Mouse (Mus musculus): Measurements from ENCODE around the gene Serpinb6b. TPM values are rescaled to one million over a fixed set of nuclear protein-coding genes. Genes with fewer than 3 reads are reported as not detected.

Gene Serpinb6b
- polyA plus RNA-seq, 1 experiment from 2014 or later, result 5.7 TPM

DNA sequence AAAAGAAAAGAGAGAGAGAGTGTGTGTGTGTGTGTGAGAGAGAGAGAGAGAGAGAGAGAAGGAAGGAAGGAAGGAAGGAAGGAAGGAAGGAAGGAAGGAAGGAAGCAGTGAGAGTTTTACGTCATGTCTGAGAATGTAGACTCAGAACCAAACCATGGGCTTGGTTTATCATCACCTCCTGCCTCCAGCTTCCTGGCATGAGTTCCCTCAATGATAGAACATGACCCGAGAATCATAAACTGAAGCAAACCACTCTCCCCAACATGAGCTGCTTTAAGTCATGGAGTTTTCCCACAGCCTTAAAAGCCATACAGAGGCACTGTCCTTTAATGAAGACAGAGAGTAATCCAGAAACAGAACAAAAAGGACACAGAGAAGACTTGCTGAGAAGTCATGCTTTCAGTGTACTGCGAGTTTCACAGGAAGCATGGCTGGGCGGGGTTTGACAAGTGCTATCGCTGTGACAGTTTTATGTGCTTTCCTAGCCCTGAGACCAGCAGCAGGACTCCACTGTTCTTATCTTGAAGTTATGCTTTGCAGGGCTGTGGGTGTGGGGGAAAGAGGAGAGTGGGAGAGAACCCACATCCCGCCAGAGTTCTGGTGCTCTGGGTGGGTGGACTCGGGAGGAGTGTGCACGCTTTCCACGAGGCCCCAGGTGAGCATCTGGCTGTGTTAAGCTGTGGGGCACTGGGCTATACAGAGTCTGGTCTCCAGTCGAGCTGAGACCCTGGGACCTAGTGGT lies 28.3 kb downstream of the Serpinb6b start:
- Histone ChIP-seq H3K36me3 (no peaks in the 10 kb centered on the region), H3K27me3 (replicated peaks) (no peaks in the 10 kb centered on the region), H3K4me3 (replicated peaks) (no peak overlapping the region), H3K9me3 (no peaks in the 10 kb centered on the region), H3K9ac (no peak overlapping the region), H3K4me1 (replicated peaks) (no peaks in the 10 kb centered on the region), H3K27ac (no peak overlapping the region), H3K4me2 (replicated peaks) (no peak overlapping the region; the same call in 1 of the 2 replicates)
- WGBS, result 34% methylated on average over 10 of the region's 10 CpGs
- peak; percentile 93 for ATAC-seq

DNA sequence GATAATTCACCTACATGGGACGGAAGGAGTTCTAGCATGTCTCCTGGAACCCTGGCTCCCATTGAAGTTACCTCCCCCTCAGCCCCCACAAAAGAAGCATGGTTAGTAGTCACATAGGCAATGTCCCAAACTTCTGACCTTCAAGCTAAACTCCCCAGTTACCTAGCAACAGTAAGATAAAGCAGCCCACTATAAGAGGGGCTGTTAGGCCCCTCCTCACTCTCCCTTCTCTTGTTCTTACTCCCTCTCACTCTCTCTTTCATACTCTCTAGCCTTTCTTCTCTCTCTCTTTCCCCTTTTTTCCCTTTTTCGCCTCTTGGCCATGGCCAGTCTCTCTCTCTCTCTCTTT lies 28.9 kb downstream of the Serpinb6b start:
- Histone ChIP-seq H3K4me3 (replicated peaks) (no peak overlapping the region), H3K27me3 (replicated peaks) (no peaks in the 10 kb centered on the region), H3K27ac (no peak overlapping the region), H3K9ac (no peak overlapping the region), H3K9me3 (no peaks in the 10 kb centered on the region), H3K36me3 (no peaks in the 10 kb centered on the region), H3K4me2 (replicated peaks) (no peak overlapping the region), H3K4me1 (replicated peaks) (no peaks in the 10 kb centered on the region)
- ATAC-seq, result peak; percentile 49; the same call in 1 of the 2 replicates
- 73% methylated on average over 2 of the region's 2 CpGs for WGBS

DNA sequence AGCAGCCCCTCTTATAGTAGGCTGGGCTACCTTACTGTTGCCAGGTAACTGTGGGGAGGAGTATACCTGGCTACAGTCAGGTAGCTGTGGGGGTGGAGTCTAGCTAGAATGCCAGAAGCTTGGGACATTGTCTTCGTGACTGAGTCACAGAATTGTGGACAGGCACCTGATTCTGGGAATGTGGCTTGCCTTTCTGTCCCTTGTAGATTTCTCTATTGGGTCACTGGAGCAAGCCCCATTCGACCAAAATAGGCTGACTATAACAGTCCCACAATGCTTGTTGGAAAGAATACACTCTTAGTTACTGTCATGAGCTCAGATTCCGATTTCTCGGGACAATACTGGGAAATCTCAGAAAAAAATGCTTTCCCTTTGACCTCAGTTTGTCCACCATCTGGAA lies 30.0 kb downstream of the Serpinb6b start:
- no peak overlapping the region for H3K27ac ChIP-seq
- no peaks in the 10 kb centered on the region for H3K27me3 ChIP-seq (replicated peaks)
- 73% methylated on average over 4 of the region's 4 CpGs for WGBS
- ATAC-seq, result no peak
- H3K36me3 ChIP-seq, result no peaks in the 10 kb centered on the region
- H3K4me3 ChIP-seq (replicated peaks), result no peak overlapping the region
- no peak overlapping the region for H3K9ac ChIP-seq
- no peaks in the 10 kb centered on the region for H3K4me1 ChIP-seq (replicated peaks)
- no peak overlapping the region for H3K4me2 ChIP-seq (replicated peaks)
- no peaks in the 10 kb centered on the region for H3K9me3 ChIP-seq

DNA sequence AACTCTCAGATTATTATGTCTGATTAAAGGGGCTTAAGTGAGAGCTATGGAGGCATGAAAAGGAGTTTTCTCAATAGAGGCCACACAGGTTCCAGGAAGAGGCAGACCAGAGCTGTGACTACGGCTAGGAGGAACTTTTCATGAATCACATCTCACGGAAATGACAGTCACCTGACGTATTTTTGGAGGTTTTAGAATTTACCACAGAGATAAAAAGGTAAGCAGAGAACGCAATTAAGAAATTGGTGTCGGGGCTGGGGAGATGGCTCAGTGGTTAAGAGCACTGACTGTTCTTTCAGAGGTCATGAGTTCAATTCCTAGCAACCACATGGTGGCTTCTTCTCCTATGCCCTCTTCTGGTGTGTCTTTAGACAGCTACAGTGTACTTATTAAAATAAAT lies 36.3 kb downstream of the Serpinb6b start:
- Histone ChIP-seq H3K4me3 (replicated peaks) (no peak overlapping the region), H3K27ac (no peak overlapping the region), H3K9ac (no peak overlapping the region), H3K4me1 (replicated peaks) (0 out of 2 replicates have a peak, but pooled peaks cover 5% of the 10 kb centered on the region), H3K9me3 (no peaks in the 10 kb centered on the region), H3K27me3 (replicated peaks) (no peaks in the 10 kb centered on the region), H3K4me2 (replicated peaks) (no peak overlapping the region), H3K36me3 (no peaks in the 10 kb centered on the region)
- no peak for ATAC-seq
- WGBS, result 90% methylated on average over 5 of the region's 5 CpGs

DNA sequence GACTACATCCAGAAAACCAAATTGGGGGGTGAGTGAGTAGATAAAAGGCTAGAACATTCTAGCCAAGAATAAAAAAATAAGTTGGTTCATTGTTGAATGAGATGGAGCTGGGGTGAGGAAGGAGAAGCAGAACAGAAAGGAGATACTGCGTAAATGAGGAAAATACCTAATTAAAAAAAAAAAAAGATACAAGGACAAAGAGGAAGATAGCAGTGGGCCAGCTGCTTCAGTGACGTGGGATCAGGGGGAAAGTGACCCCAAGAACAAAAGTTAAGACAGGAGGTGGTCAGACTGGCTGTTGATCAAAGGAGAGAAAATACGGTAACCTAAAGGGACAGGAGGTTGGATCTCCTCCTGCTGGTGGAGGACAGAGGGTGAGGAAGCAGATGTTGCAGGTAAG lies 37.9 kb downstream of the Serpinb6b start, which contains the start of gene Serpinb9:
Serpinb9 (plus strand) TSS at position 301 of the 400 bp plus-strand sequence.
- H3K36me3 ChIP-seq, result no peaks in the 10 kb centered on the region
- H3K4me3 ChIP-seq (replicated peaks), result peak within 1 kb of the TSS; percentile 34; the same call in 1 of the 2 replicates
- H3K9ac ChIP-seq, result peak within 1 kb of the TSS; percentile 44; the same call in 1 of the 2 replicates
- WGBS, result 89% methylated on average over 3 of the region's 3 CpGs
- H3K27me3 ChIP-seq (replicated peaks), result no peaks in the 10 kb centered on the region
- H3K4me1 ChIP-seq (replicated peaks), result 0 out of 2 replicates have a peak, but pooled peaks cover 5% of the 10 kb centered on the region
- no peak for ATAC-seq
- H3K9me3 ChIP-seq, result no peaks in the 10 kb centered on the region
- H3K4me2 ChIP-seq (replicated peaks), result peak within 1 kb of the TSS; percentile 68
- H3K27ac ChIP-seq, result peak within 1 kb of the TSS; percentile 84

DNA sequence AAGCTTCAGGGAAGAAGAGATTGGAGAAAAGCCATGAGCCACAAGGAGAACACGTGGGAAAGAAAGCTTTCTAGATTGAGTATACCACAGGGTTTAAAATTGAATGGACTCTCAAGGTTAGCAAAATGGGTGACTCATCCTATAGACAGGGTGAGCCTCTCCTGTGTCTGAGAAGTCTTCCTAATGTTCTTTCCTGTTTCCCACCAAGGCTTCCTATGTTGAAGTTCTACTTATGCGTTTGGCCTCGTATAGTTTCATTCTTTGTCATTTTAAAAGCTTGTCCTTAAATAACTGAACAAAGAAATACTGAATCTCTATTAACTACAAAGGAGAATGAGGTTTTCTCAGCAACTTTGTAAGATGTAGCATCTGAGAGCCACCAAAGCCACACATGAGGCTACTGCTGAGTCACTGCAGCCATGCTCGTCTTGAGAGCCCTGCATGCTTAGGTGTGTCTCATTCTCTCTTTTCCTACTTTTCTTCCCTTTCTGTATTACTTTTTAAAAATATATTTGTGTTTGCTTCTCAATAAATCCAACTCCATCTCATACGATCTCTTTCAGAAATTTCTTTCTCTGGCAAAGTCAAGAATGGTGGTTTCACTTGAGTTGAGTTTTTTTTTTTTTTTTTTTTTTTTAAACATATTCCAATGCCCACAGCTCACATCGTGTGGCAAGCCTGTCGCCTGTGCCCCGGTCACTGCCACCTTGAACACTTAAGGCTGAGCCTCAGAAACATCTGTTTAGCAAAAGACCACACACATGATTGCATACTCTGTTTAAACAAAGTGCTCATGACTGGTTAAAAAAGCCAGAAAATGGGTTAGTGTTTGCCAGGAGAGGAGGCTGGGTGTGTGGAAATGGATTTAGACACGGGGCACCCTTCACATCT lies 38.8 kb downstream of the Serpinb6b start:
- Histone ChIP-seq H3K4me1 (replicated peaks) (0 out of 2 replicates have a peak, but pooled peaks cover 5% of the 10 kb centered on the region), H3K9me3 (no peaks in the 10 kb centered on the region), H3K27me3 (replicated peaks) (no peaks in the 10 kb centered on the region), H3K9ac (peak overlapping the region; percentile 44), H3K27ac (peak overlapping the region; percentile 84), H3K36me3 (no peaks in the 10 kb centered on the region), H3K4me2 (replicated peaks) (peak overlapping the region; percentile 68), H3K4me3 (replicated peaks) (peak overlapping the region; percentile 34)
- WGBS, result 60% methylated on average over 9 of the region's 9 CpGs
- peak; percentile 42 for ATAC-seq

DNA sequence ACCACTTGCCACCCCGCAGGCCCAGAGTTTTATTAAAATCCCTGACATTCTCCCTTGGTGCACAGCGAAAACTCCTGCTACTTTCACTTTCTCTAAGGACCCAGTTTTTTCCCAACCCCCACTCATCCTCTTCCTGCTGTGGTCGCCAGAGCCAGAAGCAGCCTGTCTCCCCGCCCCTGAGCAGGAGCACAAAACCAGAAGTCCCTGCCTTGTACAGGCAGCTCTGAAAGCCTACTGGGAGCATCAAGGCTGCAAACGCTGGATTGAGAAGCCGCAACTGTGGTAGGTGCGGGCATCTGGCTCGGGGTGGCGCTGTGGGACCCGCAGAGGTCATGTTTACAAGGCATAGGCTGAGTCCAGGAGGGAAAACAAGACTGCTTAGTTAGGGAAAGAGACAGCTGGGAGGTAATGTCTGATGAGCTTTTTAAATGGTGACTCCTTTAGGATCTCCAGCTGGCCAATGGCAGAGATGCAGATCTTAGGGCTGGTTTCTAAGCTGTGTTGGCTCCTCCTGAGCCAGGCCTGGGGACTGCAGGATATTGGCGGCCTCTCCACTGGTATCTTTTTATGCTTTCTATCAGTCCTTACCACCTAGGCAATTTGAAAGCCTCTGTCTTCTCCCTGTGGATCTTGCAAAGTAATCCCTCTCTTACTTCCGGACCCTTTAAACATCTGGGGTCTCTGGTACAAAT lies 39.6 kb downstream of the Serpinb6b start:
- Histone ChIP-seq H3K4me2 (replicated peaks) (peak overlapping the region; percentile 68), H3K4me1 (replicated peaks) (0 out of 2 replicates have a peak, but pooled peaks cover 5% of the 10 kb centered on the region), H3K27ac (peak overlapping the region; percentile 84), H3K9ac (peak overlapping the region; percentile 44), H3K27me3 (replicated peaks) (no peaks in the 10 kb centered on the region), H3K4me3 (replicated peaks) (peak overlapping the region; percentile 34), H3K36me3 (no peaks in the 10 kb centered on the region), H3K9me3 (no peaks in the 10 kb centered on the region)
- 13% methylated on average over 12 of the region's 12 CpGs for WGBS
- peak; percentile 93 for ATAC-seq

DNA sequence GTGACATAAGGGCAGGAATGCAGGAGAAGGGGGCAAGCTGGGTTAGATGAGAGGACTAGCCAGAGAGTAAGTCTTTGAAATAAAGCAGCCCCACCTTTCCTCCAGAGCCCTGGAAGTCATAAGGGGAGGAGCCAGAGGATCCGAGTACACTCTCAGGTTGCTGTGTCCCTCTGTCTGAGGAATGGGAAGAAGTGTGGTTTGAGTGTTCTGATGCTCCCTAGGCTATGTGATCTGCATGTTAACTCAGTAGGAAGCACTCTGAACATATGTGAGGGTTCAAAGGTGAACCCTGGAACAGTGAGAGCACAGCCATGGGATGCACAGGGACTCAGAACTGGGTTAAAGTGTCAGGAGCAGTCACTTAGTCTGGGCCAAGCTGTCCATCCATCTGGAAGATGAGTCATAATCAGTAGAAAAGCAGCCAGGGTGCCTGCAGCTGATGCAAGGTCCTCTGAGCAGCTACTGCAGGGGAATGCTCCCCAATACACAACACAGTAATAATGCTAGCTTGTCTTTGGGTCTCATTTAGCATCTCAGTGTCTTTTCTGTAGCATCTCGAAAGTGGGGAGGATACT lies 40.6 kb downstream of the Serpinb6b start:
- H3K4me1 ChIP-seq (replicated peaks), result 0 out of 2 replicates have a peak, but pooled peaks cover 5% of the 10 kb centered on the region
- 56% methylated on average over 2 of the region's 2 CpGs for WGBS
- H3K36me3 ChIP-seq, result no peaks in the 10 kb centered on the region
- no peak for ATAC-seq
- no peak overlapping the region for H3K9ac ChIP-seq
- peak overlapping the region; percentile 68 for H3K4me2 ChIP-seq (replicated peaks)
- no peak overlapping the region for H3K4me3 ChIP-seq (replicated peaks)
- no peaks in the 10 kb centered on the region for H3K9me3 ChIP-seq
- no peaks in the 10 kb centered on the region for H3K27me3 ChIP-seq (replicated peaks)
- H3K27ac ChIP-seq, result no peak overlapping the region

DNA sequence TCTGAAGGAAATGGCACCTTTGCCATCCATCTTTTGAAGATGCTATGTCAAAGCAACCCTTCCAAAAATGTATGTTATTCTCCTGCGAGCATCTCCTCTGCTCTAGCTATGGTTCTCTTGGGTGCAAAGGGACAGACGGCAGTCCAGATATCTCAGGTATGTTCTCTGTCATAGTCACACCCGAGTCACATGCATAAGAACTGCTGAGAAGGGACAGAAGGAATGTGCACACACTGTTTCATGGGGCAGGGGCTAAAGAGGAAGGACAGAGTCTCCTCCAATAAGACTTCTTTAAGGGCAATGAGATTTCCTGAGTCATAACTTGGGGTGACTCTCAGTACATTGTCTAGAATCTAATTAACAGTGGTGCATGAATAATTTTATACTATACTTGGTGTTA lies 41.5 kb downstream of the Serpinb6b start:
- WGBS, result 81% methylated on average over 3 of the region's 3 CpGs
- Histone ChIP-seq H3K36me3 (no peaks in the 10 kb centered on the region), H3K27ac (no peak overlapping the region), H3K4me1 (replicated peaks) (0 out of 2 replicates have a peak, but pooled peaks cover 5% of the 10 kb centered on the region), H3K4me2 (replicated peaks) (no peak overlapping the region), H3K9me3 (no peaks in the 10 kb centered on the region), H3K27me3 (replicated peaks) (no peaks in the 10 kb centered on the region), H3K4me3 (replicated peaks) (no peak overlapping the region), H3K9ac (no peak overlapping the region)
- no peak for ATAC-seq

DNA sequence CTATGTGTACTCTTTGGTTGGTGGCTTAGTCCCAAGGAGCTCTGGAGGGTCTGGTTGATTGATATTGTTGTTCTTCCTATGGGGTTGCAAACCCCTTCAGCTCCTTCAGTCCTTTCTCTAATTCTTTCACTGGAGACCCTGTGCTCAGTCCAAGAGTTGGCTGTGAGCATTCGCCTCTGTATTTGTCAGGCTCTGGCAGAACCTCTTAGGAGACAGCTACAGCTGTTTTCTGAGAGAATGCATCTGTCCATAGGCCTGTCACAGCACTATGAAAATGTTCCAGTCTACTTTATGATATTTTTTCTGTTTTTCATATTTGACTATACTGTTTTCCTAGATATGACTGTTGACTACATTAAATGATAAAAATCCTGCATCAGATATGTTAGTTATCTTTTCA lies 47.4 kb downstream of the Serpinb6b start:
- no peak overlapping the region for H3K27ac ChIP-seq
- no peak for ATAC-seq
- H3K4me1 ChIP-seq (replicated peaks), result no peaks in the 10 kb centered on the region
- no peak overlapping the region for H3K9ac ChIP-seq
- WGBS, result 63% methylated on average over 1 of the region's 1 CpGs
- H3K36me3 ChIP-seq, result no peaks in the 10 kb centered on the region
- no peaks in the 10 kb centered on the region for H3K27me3 ChIP-seq (replicated peaks)
- H3K9me3 ChIP-seq, result no peaks in the 10 kb centered on the region
- no peak overlapping the region for H3K4me2 ChIP-seq (replicated peaks)
- H3K4me3 ChIP-seq (replicated peaks), result no peak overlapping the region

DNA sequence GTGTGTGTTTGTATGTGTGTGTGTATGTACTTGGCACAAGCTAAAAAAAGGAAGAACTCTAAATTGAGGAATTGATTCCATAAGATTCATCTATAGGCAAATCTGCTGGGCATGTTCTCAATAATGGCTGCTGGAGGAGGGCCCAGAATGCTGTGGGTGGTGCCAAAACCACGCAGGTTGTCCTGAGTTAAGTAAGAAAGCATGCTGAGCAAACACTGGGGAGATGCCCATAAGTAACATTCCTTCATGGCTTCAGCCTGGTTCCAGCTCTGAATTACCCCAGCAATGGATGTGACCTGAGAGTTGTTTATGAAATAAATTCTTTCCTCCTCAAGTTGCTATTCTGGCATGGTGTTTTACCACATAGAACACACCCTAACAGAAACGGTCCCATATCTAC lies 48.3 kb downstream of the Serpinb6b start:
- no peak overlapping the region for H3K27ac ChIP-seq
- H3K9ac ChIP-seq, result no peak overlapping the region
- H3K9me3 ChIP-seq, result no peaks in the 10 kb centered on the region
- H3K27me3 ChIP-seq (replicated peaks), result no peaks in the 10 kb centered on the region
- no peak overlapping the region for H3K4me2 ChIP-seq (replicated peaks)
- no peaks in the 10 kb centered on the region for H3K4me1 ChIP-seq (replicated peaks)
- no peak overlapping the region for H3K4me3 ChIP-seq (replicated peaks)
- H3K36me3 ChIP-seq, result no peaks in the 10 kb centered on the region
- ATAC-seq, result no peak
- 30% methylated on average over 2 of the region's 2 CpGs for WGBS

Data from intestine, embryonic 15.5 days (tissue).